Mouse (Mus musculus) lung, postnatal 10 days (tissue): ENCODE measurements around the gene Kank2.
"Not testable (repeated sequence)": the region's sequence is repeated elsewhere in the genome, so short reads cannot be mapped to it uniquely, and the experiment has no call there.

ENCODE experiments used
- DNase-seq: peaks from one replicate; pipeline ENCODE4 v3.0.0; 2021

The Kank2 gene

GRCm38 (mm10) chr9:21781657-21782468 is 16.7 kb downstream of the Kank2 start:
- no peak for DNase-seq

- DNase-seq: no peak
Observed at GRCm38 (mm10) chr9:21777726-21778125, 20.8 kb downstream of the Kank2 start.

GRCm38 (mm10) chr9:21774353-21774752 is 24.2 kb downstream of the Kank2 start:
- DNase-seq: no peak

GRCm38 (mm10) chr9:21773396-21773795 is 25.1 kb downstream of the Kank2 start:
- not testable (repeated sequence) for DNase-seq

GRCm38 (mm10) chr9:21769558-21770183 is 28.9 kb downstream of the Kank2 start:
- DNase-seq: peak; percentile 69

- DNase-seq: peak; percentile 73
Observed at GRCm38 (mm10) chr9:21768511-21769411, 29.8 kb downstream of the Kank2 start.

GRCm38 (mm10) chr9:21767896-21768295 is 30.6 kb downstream of the Kank2 start:
- DNase-seq: peak; percentile 71

- peak; percentile 56 for DNase-seq
Observed at GRCm38 (mm10) chr9:21764084-21764999, 34.2 kb downstream of the Kank2 start.

- peak; percentile 44 for DNase-seq
Observed at GRCm38 (mm10) chr9:21762135-21762534, 36.4 kb downstream of the Kank2 start.

GRCm38 (mm10) chr9:21760155-21761088 is 38.1 kb downstream of the Kank2 start, which contains the start of gene Spc24:
Gene Spc24 (minus strand): TSS chr9:21760303.
- peak; percentile 97 for DNase-seq

- DNase-seq: no peak
Observed at GRCm38 (mm10) chr9:21759718-21760117, 38.8 kb downstream of the Kank2 start.

- no peak for DNase-seq
Observed at GRCm38 (mm10) chr9:21758576-21759529, 39.7 kb downstream of the Kank2 start.

- no peak for DNase-seq
Observed at GRCm38 (mm10) chr9:21754516-21755321, 43.8 kb downstream of the Kank2 start.

GRCm38 (mm10) chr9:21754003-21754402 is 44.5 kb downstream of the Kank2 start:
- peak; percentile 91 for DNase-seq

GRCm38 (mm10) chr9:21752252-21752792 is 46.2 kb downstream of the Kank2 start:
- peak; percentile 78 for DNase-seq

GRCm38 (mm10) chr9:21751347-21751746 is 47.2 kb downstream of the Kank2 start:
- peak; percentile 82 for DNase-seq

- no peak for DNase-seq
Observed at GRCm38 (mm10) chr9:21750370-21750769, 48.2 kb downstream of the Kank2 start.

GRCm38 (mm10) chr9:21749382-21750118 is 49.0 kb downstream of the Kank2 start:
- no peak for DNase-seq
